Mouse (Mus musculus): Measurements from ENCODE around the gene Hist1h3h.

The Hist1h3h gene

DNA sequence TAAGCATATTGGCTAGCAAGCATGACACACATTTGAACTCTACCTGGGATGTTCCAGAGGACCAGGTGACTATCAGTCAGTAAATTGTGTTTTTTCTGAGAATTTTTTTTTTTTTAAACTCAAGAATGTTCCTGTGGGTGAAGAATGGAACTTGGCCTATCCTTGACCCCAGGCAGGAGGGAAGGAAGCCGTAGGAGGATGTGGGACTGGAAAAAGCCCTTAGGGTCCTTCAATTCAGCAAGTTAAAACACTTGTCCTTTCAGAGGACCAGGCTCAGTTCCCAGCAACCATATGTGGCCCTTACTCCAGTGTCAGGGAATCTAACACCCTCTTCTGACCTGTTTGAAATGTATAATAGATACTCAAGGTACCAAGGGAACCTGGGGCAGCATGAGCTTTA, 12.1 kb downstream of the Hist1h3h start:
- no peak for DNase-seq

DNA sequence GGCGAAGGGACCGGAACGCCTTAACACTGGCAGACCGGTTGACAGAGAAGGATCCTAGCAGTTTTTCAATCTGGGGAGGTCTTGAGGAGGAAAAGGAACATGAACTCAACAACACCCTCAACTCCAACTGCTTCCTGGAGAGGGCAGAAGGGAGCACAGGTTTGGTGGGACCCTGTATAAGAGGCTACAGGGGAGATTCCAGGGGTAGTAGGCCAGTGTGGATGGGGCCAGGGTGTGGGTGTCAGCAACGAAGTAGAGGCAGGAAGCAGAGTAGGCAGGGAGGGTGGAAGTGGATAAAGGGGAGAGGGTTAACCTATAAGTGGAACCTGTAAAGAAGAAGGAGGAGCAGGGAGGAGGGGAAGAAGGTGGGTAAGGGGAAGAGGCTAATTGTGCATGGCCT, 16.0 kb downstream of the Hist1h3h start:
- DNase-seq: no peak

DNA sequence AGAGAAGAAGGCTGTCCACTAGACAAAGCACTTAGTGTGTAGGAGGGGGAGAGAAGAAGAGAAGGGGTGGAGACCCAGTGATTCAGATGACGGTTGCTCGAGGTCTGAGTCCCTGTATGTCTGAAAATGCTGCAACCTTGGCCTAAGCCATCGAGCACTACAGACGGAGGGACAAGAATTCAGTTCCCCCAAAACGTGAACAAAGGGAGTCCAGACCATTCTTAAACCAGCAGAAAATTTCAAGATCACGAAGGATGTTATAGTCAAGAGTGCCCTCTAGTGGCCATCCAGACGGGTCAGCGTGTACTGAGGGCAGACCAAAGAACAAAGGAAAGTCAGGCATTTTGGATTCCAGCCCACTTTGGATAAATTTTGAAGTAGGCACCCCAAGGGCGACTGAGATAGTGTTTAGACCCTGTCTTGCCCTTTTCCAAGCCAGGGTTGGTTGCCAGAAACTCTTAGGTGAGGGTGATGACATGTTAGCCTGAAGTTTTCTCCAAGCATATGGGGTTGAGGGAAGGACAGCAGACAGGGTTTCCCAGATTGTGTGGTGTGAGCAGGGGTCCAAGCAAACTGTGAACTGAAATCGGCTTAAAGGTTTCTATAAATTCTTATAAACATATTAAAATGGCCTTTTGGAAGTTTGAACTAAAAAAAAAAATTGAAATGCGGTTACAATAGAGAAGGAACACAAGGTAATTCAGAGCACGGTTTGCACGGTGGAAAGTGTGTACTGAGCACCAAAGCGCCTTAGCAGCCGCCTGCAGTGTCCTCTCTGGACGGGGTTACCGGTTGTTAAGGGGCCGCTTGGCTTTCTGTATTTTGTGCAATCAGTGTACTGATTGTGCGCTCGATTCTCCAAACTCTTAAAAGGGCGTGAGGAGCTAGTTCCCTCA, 16.8 kb downstream of the Hist1h3h start:
- peak; percentile 84 for DNase-seq

DNA sequence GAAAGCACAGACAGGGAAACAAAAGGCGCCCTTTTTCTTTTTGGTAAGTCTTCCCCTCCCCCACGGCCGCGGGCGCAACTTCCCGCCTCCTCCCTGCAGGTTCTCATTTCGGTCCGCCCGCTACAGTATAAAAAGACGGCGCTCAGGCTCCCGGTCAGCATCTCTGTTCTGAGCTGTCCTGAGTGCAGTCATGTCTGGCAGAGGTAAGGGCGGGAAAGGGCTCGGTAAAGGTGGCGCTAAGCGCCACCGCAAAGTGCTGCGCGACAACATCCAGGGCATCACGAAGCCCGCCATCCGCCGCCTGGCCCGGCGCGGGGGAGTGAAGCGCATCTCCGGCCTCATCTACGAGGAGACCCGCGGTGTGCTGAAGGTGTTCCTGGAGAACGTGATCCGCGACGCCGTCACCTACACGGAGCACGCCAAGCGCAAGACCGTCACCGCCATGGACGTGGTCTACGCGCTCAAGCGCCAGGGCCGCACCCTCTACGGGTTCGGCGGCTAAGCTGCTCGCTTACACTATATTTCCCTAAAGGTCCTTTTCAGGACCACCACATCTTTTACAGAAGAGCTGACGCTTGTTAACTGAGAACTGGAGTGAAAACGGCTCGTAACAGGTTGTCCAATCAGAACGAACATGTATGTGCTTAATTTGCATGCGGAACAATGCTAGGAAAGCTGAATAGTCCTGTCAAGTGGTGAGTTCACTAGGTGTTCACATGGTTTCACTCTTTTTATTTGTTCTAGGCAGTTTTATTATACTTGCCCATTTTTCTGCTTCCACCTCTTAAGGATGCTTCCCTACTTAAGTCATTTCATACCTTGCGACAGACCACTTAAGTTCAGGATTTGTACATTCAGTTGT, 17.7 kb downstream of the Hist1h3h start, which contains the start of gene Hist1h4j:
TSS of gene Hist1h4j (plus strand) at position 159 of the 862 bp plus-strand sequence.
- peak; percentile 86 for DNase-seq

DNA sequence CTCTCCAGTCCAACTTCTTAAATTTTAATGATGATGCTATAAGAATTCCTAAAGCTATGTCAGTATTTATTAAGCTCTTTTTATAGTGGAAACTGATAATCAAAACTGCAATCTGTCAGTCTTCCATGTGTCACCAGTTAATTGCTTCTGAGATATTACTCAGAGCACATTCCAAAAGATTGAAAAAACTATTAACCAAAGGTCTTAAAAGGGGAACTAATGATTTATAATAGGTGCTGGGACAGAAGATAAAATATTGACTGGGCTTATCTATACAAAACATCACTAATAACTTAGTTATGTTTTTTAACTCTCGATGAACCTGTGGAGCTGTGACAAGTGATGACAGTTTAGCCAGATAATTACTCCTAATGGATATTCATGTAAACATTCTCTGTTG, 27.5 kb downstream of the Hist1h3h start:
- no peak for DNase-seq

DNA sequence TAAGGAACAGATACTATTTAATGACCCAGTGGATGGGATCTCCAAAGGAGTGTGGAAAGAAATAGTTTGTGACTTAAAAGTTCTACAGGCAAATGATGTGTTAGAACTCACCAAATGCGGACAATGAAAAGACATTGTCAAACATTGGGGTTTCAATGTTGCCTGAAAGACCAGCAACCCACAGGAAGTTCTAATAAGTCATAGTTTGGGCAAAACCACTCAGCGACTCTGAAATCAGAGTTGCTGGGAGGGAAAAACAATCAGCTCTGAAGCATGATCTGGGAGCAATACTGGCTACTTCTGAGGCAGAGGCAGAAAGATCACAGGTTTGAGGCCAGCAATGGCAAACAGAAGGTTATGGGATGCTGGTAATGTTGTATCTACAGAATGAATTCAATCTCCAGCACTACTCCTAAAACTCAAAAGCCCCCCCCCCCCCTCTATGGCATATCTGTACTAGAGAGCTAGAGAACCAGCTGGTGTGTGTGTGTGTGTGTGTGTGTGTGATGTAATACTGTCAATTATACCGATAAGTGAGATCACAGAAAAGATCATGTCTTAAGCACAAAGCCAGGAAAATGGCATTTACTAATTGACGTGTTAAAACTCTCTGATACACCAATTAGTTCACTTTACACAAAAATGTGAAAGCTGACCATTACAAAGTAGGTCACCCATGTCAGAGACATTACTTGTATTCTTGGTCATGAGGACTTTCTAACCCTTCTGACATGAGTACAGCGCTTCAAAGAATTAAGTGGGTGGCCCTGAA, 32.1 kb downstream of the Hist1h3h start:
- DNase-seq: no peak

DNA sequence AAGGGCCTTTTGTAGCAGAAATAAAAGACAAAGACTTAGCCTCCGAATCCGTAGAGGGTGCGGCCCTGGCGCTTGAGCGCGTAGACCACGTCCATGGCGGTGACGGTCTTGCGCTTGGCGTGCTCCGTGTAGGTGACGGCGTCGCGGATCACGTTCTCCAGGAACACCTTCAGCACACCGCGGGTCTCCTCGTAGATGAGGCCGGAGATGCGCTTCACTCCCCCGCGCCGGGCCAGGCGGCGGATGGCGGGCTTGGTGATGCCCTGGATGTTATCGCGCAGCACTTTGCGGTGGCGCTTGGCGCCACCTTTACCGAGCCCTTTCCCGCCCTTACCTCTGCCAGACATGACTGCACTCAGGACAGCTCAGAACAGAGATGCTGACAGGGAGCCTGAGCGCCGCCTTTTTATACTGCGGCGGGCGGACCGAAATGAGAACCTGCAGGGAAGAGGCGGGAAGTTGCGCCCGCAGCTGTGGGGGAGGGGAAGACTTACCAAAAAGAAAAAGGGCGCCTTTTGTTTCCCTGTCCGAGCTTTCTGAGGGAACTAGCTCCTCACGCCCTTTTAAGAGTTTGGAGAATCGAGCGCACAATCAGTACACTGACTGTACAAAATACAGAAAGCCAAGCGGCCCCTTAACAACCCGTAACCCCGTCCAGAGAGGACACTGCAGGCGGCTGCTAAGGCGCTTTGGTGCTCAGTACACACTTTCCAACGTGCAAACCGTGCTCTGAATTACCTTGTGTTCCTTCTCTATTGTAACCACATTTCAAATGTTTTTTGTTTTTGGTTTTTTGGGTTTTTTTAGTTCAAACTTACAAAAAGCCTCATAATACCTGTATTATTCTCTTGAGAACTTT, 32.9 kb downstream of the Hist1h3h start, which contains the start of gene Hist1h4k:
TSS of gene Hist1h4k (minus strand) at position 347 of the 859 bp plus-strand sequence.
- peak; percentile 94 for DNase-seq

DNA sequence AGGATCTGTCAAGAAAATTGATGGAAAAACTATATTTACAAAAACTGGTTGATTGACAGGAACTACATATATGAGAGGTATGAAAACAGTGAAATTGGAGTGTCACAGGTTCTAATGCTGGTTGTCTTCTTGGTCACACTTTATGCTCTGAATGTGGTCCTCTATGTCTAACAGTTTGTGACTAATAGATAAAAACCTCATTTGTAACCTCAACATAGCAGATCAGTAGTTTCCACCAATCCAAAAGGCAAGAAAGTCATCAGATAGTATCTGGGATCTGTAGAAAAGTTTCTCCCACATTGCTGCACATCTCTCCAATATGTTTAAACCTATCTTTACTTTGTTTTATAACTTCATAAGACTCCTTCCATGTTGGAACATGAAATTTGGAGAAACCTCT, 34.0 kb downstream of the Hist1h3h start:
- no peak for DNase-seq

DNA sequence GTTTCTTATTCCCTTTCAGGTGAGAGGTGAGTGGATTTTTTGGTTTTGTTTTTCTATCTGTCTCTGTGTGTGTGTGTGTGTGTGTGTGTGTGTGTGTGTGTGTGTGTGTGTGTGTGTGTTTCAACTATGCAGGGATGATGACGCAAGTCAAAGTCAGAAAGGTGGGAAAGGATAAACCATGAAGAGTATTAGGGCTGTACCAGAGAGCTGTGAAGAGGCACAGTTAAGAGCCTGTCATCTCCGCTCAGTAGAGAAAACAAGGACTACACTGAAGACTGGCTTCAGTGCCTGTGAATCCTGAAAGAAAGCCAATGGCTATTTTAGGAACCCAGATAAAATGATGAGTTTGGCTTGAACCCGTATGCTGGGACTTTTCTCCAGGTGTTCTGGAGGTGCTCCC, 34.4 kb downstream of the Hist1h3h start:
- no peak for DNase-seq

DNA sequence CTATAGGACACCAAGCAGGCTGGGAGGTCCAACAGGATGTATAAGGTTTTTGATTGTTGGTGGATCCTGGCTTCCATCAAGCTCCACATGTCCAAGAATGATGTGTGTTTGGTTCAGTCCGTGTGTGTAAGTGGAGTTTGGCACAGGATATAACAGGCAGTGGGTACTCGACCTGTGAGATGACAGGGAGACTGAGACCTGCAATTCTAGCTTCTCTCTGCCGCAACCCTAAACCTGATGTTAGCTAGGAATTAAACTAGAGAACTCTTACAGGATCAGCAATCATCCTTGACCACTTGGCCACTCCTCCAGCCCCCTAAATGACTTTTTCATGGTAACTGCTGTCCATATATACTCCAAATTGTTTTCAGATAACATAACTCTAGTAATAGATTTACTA, 34.9 kb downstream of the Hist1h3h start:
- DNase-seq: no peak

DNA sequence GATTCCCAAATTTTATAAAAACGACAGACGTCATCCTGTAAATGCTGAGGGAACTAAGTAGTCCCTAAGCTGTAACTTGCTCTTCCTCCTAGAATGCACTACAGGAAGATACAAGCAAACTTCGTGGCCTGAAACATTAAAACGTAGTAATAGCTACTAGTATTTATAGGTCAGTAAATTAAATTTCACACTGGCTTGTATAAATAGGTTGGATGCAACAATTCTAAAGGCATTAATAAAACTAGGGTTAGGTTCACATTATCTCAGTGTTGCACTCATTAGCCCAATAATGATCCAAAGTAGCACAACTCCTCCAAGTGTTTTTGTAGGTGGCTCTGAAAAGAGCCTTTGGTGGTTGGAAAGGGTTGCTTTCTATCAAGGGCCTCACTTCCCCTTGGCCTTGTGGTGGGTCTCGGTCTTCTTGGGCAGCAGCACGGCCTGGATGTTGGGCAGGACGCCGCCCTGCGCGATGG, 35.6 kb downstream of the Hist1h3h start:
- DNase-seq: no peak

DNA sequence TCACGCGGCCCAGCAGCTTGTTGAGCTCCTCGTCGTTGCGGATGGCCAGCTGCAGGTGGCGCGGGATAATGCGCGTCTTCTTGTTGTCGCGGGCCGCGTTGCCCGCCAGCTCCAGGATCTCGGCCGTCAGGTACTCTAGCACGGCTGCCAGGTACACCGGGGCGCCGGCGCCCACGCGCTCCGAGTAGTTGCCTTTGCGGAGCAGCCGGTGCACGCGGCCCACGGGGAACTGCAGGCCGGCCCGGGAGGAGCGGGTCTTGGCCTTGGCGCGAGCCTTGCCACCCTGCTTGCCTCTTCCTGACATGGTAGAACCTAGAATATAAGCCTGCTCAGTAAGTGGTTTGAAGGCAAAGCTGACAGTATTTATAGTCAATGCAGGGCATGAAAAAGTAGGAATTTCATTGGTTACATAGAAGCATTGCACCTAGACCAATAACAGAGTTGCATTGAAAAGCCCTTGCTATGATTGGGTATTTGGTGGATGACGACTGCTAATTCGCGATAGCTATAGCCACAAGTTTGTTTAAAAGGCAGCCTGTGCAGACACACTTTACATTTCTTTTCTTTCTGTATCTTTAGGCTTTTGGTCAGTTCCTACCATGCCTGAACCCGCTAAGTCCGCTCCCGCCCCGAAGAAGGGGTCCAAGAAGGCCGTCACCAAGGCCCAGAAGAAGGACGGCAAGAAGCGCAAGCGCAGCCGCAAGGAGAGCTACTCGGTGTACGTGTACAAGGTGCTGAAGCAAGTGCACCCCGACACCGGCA, 36.2 kb downstream of the Hist1h3h start, which contains the start of the genes Hist1h2ak and Hist1h2bn:
TSS of gene Hist1h2ak (minus strand) at position 304 of the 762 bp plus-strand sequence.
TSS of gene Hist1h2bn (plus strand) at position 600 of the 762 bp plus-strand sequence.
- DNase-seq: peak; percentile 67

DNA sequence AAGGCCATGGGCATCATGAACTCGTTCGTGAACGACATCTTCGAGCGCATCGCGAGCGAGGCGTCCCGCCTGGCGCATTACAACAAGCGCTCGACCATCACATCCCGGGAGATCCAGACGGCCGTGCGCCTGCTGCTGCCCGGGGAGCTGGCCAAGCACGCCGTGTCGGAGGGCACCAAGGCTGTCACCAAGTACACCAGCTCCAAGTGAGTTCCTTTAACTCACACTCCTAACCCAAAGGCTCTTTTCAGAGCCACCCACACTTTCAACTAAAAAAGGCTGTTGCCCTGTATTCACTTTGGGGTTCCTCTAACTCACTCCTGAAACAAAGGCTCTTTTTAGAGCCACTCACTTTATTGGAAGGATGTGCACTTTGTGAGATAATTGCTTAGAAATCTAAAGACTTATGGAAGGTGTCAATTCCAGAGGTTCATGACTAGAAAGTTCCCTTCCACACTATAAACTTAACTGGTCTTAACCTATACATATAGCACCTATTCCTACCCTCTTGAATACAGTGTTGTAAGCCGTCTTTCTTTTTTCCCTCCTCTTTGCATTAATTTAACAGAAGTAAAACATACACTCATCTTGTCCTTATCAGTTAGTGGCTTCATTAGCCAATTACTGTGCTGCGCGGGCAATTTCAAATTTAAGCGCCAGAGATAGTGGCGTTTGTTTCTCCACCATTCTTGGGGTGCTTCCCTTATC, 37.0 kb downstream of the Hist1h3h start:
- DNase-seq: peak; percentile 61

DNA sequence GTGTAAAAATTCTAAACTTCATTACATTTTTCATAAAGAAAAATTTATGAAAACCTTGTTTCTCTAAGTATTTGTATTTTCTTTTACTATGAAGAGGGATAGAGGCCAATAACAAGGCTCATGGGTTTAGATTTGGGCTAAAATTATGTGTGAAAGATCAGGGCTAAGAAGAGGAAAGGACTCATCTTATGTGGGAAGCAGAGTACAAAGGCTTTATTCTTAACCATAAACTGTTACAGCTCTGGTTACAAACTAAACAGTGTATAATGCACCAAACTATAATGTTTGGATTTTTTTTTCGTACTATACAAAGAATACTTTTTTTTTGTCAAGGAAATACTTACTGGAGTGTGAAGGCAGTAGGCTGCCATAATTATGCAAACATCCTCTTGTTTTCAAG, 38.2 kb downstream of the Hist1h3h start:
- DNase-seq: no peak

Data from kidney, postnatal 10 days (tissue).